Mouse (Mus musculus) MEL (cell line): Measurements from ENCODE around the gene Iqcc. TPM values are rescaled to one million over a fixed set of nuclear protein-coding genes. Genes with fewer than 3 reads are reported as not detected.

Source experiments
- DNase-seq: peaks from one replicate; pipeline ENCODE4 v3.0.0; 2011; ENCODE audit warnings: low read depth, low spot score
- H3K27ac ChIP-seq: 2 replicates; pipeline ENCODE4 v1.5.1; 2012; ENCODE audit warnings: low read depth, mild to moderate bottlenecking, control low read depth, low read length, moderate library complexity; ENCODE audit not compliant: control insufficient read depth
- H3K27me3 ChIP-seq, 2 experiments: fragments of 150-350 bp in 1 of 2; sonication (generic) in 1 of 2; 2 replicates each; pipeline ENCODE4 v1.6.1; 2012; ENCODE audit warnings: low read length in 2 of 2, mild to moderate bottlenecking in 2 of 2, improper control_type of control experiment in 1 of 2, moderate library complexity in 1 of 2; ENCODE audit not compliant: insufficient read depth in 2 of 2, control insufficient read depth in 1 of 2
- H3K36me3 ChIP-seq, 2 experiments: 2 replicates each; pipeline ENCODE4 v1.6.1; 2012 to 2014; ENCODE audit warnings: low read length in 2 of 2, improper control_type of control experiment in 1 of 2, inconsistent platforms in 1 of 2, mild to moderate bottlenecking in 1 of 2; ENCODE audit not compliant: insufficient read depth in 2 of 2, control insufficient read depth in 1 of 2
- H3K4me1 ChIP-seq, 2 experiments: fragments of 150-350 bp in 1 of 2; sonication (generic) in 1 of 2; 2 replicates each; pipeline ENCODE4 v1.6.1; 2012; ENCODE audit warnings: low read length in 2 of 2, improper control_type of control experiment in 1 of 2, mild to moderate bottlenecking in 1 of 2; ENCODE audit not compliant: insufficient read depth in 2 of 2, control insufficient read depth in 1 of 2
- H3K4me3 ChIP-seq, 2 experiments: fragments of 150-350 bp in 1 of 2; sonication (generic) in 1 of 2; 2 replicates each; pipeline ENCODE4 v1.5.1; 2012; ENCODE audit warnings: low read depth in 2 of 2, low read length in 2 of 2, mild to moderate bottlenecking in 2 of 2, moderate library complexity in 2 of 2, control low read depth in 1 of 2, improper control_type of control experiment in 1 of 2; ENCODE audit not compliant: control insufficient read depth in 1 of 2, insufficient read depth in 1 of 2
- H3K79me2 ChIP-seq: 2 replicates; pipeline ENCODE4 v1.6.1; 2012; ENCODE audit warnings: mild to moderate bottlenecking, low read length, moderate library complexity; ENCODE audit not compliant: control insufficient read depth, poor library complexity, insufficient read depth
- H3K9ac ChIP-seq: 2 replicates; pipeline ENCODE4 v1.6.1; 2012; ENCODE audit warnings: low read depth, mild to moderate bottlenecking, control low read depth, low read length, moderate library complexity; ENCODE audit not compliant: control insufficient read depth, poor library complexity, severe bottlenecking
- H3K9me3 ChIP-seq: fragments of 150-350 bp; sonication (generic); replicated peaks from 2 replicates; pipeline ENCODE4 v1.6.1; 2012; ENCODE audit warnings: mild to moderate bottlenecking, low read length, improper control_type of control experiment, moderate library complexity; ENCODE audit not compliant: insufficient read depth
- BHLHE40 ChIP-seq: IDR thresholded peaks from 2 replicates; pipeline ENCODE4 v1.6.1; 2012; ENCODE audit warnings: low read depth, mild to moderate bottlenecking, inconsistent platforms, low read length, improper control_type of control experiment, borderline replicate concordance
- CHD2 ChIP-seq: IDR thresholded peaks from 2 replicates; pipeline ENCODE4 v1.6.1; 2011; ENCODE audit warnings: low read length, improper control_type of control experiment
- CTCF ChIP-seq, 3 experiments: IDR thresholded peaks in 2 of 3; conservative IDR thresholded peaks in 1 of 3; 2 replicates each; pipeline ENCODE4 v1.5.1; 2011 to 2012; ENCODE audit warnings: low read length in 3 of 3, low read depth in 2 of 3, mild to moderate bottlenecking in 2 of 3, improper control_type of control experiment in 1 of 3, inconsistent platforms in 1 of 3, mixed read lengths in 1 of 3, moderate library complexity in 1 of 3; ENCODE audit not compliant: control insufficient read depth in 1 of 3, insufficient read depth in 1 of 3, poor library complexity in 1 of 3, severe bottlenecking in 1 of 3
- E2F4 ChIP-seq: IDR thresholded peaks from 2 replicates; pipeline ENCODE4 v1.6.1; 2011; ENCODE audit warnings: low read depth, low read length, improper control_type of control experiment, borderline replicate concordance
- EP300 ChIP-seq, 2 experiments: IDR thresholded peaks; 2 replicates each; pipeline ENCODE4 v1.6.1; 2011; ENCODE audit warnings: improper control_type of control experiment in 2 of 2, low read length in 2 of 2, low read depth in 1 of 2, mild to moderate bottlenecking in 1 of 2
- HCFC1 ChIP-seq: IDR thresholded peaks from 2 replicates; pipeline ENCODE4 v1.6.1; 2012; ENCODE audit warnings: low read depth, mild to moderate bottlenecking, inconsistent platforms, low read length, improper control_type of control experiment, moderate library complexity
- MAX ChIP-seq: IDR thresholded peaks from 2 replicates; pipeline ENCODE4 v1.6.1; 2011; ENCODE audit warnings: low read length, improper control_type of control experiment
- MAZ ChIP-seq: IDR thresholded peaks from 2 replicates; pipeline ENCODE4 v1.6.1; 2012; ENCODE audit warnings: low read depth, mild to moderate bottlenecking, inconsistent platforms, low read length, improper control_type of control experiment
- MXI1 ChIP-seq: IDR thresholded peaks from 2 replicates; pipeline ENCODE4 v1.6.1; 2011; ENCODE audit warnings: mild to moderate bottlenecking, low read depth, low read length, improper control_type of control experiment
- NRF1 ChIP-seq: IDR thresholded peaks from 2 replicates; pipeline ENCODE4 v1.6.1; 2014; ENCODE audit warnings: low read depth, mild to moderate bottlenecking, inconsistent platforms, low read length, improper control_type of control experiment, moderate library complexity; ENCODE audit not compliant: poor library complexity, insufficient read depth, severe bottlenecking
- POLR2A ChIP-seq, 2 experiments: IDR thresholded peaks; 2 replicates each; pipeline ENCODE4 v1.6.1; 2011 to 2012; ENCODE audit warnings: low read length in 2 of 2, mild to moderate bottlenecking in 2 of 2, control low read depth in 1 of 2, improper control_type of control experiment in 1 of 2, low read depth in 1 of 2, moderate library complexity in 1 of 2; ENCODE audit not compliant: control insufficient read depth in 1 of 2, insufficient read depth in 1 of 2, poor library complexity in 1 of 2
- POLR2AphosphoS2 ChIP-seq: IDR thresholded peaks from 2 replicates; pipeline ENCODE4 v1.6.1; 2011; ENCODE audit warnings: low read length, improper control_type of control experiment
- RCOR1 ChIP-seq: IDR thresholded peaks from 2 replicates; pipeline ENCODE4 v1.6.1; 2012; ENCODE audit warnings: low read depth, mild to moderate bottlenecking, inconsistent platforms, low read length, improper control_type of control experiment
- TAL1 ChIP-seq: IDR thresholded peaks from 2 replicates; pipeline ENCODE4 v1.6.1; 2012; ENCODE audit warnings: mild to moderate bottlenecking, inconsistent platforms, low read length, moderate library complexity, mixed read lengths
- USF1 ChIP-seq: IDR thresholded peaks from 2 replicates; pipeline ENCODE4 v1.6.1; 2014; ENCODE audit warnings: low read depth, mild to moderate bottlenecking, inconsistent platforms, low read length, improper control_type of control experiment, moderate library complexity
- ZKSCAN1 ChIP-seq: IDR thresholded peaks from 2 replicates; pipeline ENCODE4 v1.6.1; 2012; ENCODE audit warnings: low read depth, mild to moderate bottlenecking, inconsistent platforms, low read length, improper control_type of control experiment, moderate library complexity
- ZMIZ1 ChIP-seq: IDR thresholded peaks from 2 replicates; pipeline ENCODE4 v1.6.1; 2012; ENCODE audit warnings: low read depth, mild to moderate bottlenecking, inconsistent platforms, low read length, improper control_type of control experiment, moderate library complexity
- ZNF384 ChIP-seq: IDR thresholded peaks from 2 replicates; pipeline ENCODE4 v1.6.1; 2012; ENCODE audit warnings: low read depth, mild to moderate bottlenecking, inconsistent platforms, low read length, improper control_type of control experiment
- polyA plus RNA-seq, 2 experiments: library from polyadenylated mRNA; stranded (reverse) in 1 of 2; unstranded in 1 of 2; fragments of >175 nt in 1 of 2; fragments of >200 nt in 1 of 2; gene quantifications; 2 replicates each; pipeline versions ENCODE4 v1.2.1 to v1.2.4; 2012; ENCODE audit warnings: low replicate concordance in 2 of 2, low read depth in 1 of 2; ENCODE audit not compliant: insufficient read length in 2 of 2, insufficient read depth in 1 of 2, missing spikeins in 1 of 2
- total RNA-seq: library from RNA; depleted of rRNA; stranded (reverse); fragments of 300-350 nt; gene quantifications from 2 replicates; pipeline ENCODE4 v1.2.3, GENCODE M21; 2012

The Iqcc gene
- total and polyA plus RNA-seq, 3 experiments, result 13.6 to 18.5 TPM; not detected in 1

DNA sequence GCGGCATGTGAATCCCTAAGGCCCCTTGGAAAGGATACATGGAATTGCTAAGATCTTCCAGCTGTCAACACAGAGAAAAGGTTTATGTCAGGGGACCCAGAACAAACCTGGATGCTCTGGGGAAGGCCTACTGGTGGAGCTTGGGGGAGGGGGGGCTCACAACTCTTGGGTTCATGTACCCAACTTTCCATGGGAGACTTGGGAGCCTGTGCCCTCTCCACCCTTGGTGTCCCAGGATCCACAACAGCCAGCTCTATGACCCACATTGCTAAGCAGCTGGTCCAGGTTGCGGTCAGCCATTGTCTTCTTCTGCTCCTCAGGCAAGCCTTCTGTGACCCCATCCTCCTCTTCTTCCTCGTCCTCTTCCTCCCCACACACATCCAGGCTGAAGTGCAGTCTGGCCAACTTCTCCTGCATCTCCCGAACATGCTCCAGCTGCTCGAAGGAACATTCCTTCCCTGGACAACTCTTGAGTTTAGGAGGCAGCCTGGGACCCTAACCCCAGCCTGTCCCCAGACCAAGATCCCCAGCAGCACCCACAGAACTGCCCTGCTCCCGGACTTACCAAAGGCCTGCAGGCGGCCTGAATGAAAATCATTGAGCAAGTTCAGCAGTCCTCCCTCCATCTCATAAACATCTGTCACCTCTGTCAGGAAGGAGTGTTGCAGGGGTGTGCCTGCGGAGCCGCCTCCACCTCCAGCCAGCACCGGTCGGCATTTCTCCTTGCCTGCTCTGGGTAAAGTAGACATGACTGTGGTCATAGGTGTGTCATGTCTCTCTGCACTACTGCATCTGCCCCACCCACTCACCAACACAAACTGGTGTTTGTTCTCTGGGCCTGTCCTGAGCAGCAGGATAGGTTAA is 1.8 kb upstream of the Iqcc start:
- Histone ChIP-seq H3K36me3 (peaks cover 0 to 2% of the 10 kb centered on the region in 2 experiments; a peak in 3 of 4 replicates), H3K4me3 (no peak overlapping the region), H3K9me3 (no peaks in the 10 kb centered on the region), H3K9ac (no peak overlapping the region), H3K27ac (no peak overlapping the region), H3K4me1 (peaks cover 0 to 11% of the 10 kb centered on the region in 2 experiments; a peak in 3 of 4 replicates), H3K79me2 (peaks cover 4% of the 10 kb centered on the region; the same call in 1 of the 2 replicates), H3K27me3 (no peaks in the 10 kb centered on the region)
- DNase-seq, result no peak
- TF ChIP-seq POLR2A (IDR thresholded peaks at IDR 0.05; ENCODE audit: control insufficient read depth in 1 of 2, insufficient read depth in 1 of 2, low read depth in 1 of 2, low read length in 2 of 2, poor library complexity in 1 of 2) (no peak), ZNF384 (no peak), MXI1 (no peak), NRF1 (no peak)

- no peak for DNase-seq
- H3K4me1 ChIP-seq, result peaks cover 0 to 6% of the 10 kb centered on the region in 2 experiments; a peak in 1 of 4 replicates
Observed at GRCm38 (mm10) chr4:129618031-129618430, 868 bp downstream of the Iqcc start.

DNA sequence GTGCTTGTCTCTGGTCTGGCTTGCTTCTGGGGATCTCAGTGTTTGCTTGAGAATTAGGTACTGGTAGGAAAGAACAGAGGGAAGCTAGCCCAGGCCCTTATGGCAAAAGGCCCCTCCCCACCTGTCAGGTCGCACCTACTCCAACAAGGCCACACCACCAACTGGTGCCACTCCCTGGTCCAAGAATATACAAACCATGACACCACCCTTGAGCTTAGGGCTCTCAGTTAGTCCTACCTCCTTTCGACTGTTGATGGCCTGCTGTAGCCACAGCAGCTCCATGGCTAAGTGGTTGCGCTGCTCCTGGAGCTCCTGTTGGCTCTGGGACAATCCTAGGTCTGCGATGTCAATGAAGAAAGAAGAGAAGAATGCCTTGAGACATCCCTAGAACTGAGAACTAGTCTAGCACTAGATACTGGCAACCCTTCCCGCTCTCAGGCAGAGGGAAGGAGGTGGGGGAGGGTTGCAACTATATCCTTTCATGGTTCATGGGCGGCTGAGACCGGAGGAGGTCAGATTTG is 1.7 kb downstream of the Iqcc start:
- H3K4me1 ChIP-seq, result no peaks in the 10 kb centered on the region
- H3K79me2 ChIP-seq, result peaks cover 4% of the 10 kb centered on the region; the same call in 1 of the 2 replicates
- H3K4me3 ChIP-seq, result no peak overlapping the region
- no peaks in the 10 kb centered on the region for H3K9me3 ChIP-seq
- H3K27me3 ChIP-seq, result no peaks in the 10 kb centered on the region
- TF ChIP-seq ZMIZ1 (no peak), POLR2AphosphoS2 (0 out of 2 replicates have a peak, but pooled peaks have one; percentile 31)
- TF ChIP-seq, all 39 proteins: peak for 1
- Histone ChIP-seq H3K36me3 (no peaks in the 10 kb centered on the region; a peak in 2 of 4 replicates), H3K27ac (no peak overlapping the region), H3K9ac (no peak overlapping the region)
- DNase-seq, result no peak

More at GRCm38 (mm10) chr4:129618031-129618430, 868 bp downstream of the Iqcc start:
- peaks cover 4% of the 10 kb centered on the region; the same call in 1 of the 2 replicates for H3K79me2 ChIP-seq
- TF ChIP-seq MXI1 (no peak), TAL1 (no peak), USF1 (no peak), MAZ (no peak), CHD2 (no peak), ZKSCAN1 (no peak), ZNF384 (no peak), HCFC1 (no peak), NRF1 (no peak), CTCF (IDR thresholded peaks at IDR 0.05 in 2 of 3, conservative IDR thresholded peaks at IDR 0.05 in 1 of 3; ENCODE audit: control insufficient read depth in 1 of 3, insufficient read depth in 1 of 3, low read depth in 2 of 3, low read length in 3 of 3, poor library complexity in 1 of 3, severe bottlenecking in 1 of 3) (no peak), POLR2A (IDR thresholded peaks at IDR 0.05; ENCODE audit: control insufficient read depth in 1 of 2, insufficient read depth in 1 of 2, low read depth in 1 of 2, low read length in 2 of 2, poor library complexity in 1 of 2) (no peak), E2F4 (no peak), MAX (no peak), EP300 (IDR thresholded peaks at IDR 0.05; ENCODE audit: low read depth in 1 of 2, low read length in 2 of 2) (no peak), RCOR1 (no peak), BHLHE40 (no peak)
- peak overlapping the region; percentile 87 for H3K9ac ChIP-seq
- no peaks in the 10 kb centered on the region; a peak in 2 of 4 replicates for H3K36me3 ChIP-seq
- H3K27me3 ChIP-seq, result no peaks in the 10 kb centered on the region
- no peak overlapping the region for H3K27ac ChIP-seq
- no peaks in the 10 kb centered on the region for H3K9me3 ChIP-seq
- H3K4me3 ChIP-seq, result peak overlapping the region; percentile 64 to 84
